ENCODE assay signal across 21 mouse cellular contexts in the genomic region with DNA sequence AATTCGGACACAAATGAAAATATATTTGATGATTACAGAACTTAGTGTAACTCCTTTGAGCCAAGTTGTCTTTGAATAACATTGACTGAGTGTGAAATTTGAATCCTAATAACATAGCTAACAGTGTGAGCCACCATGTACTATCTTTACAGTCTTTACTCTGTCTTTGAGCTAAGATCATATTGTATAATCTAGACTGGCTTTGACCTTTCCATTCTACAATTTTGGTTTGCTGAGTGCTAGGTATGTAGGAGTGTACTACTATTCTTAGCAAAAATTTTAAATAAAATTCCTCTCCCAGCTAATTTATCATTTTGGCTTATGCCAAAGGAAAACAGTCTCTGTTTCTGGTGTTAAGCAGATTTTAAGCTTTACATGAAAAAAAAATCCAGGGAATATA.
"Had no signal": no experiment of that assay in that cellular context is flagged by ENCODE, and none has a peak within 500 bp of the region (broad histone marks: within the 10 kb centered on the region; RNA-seq: fewer than 3 reads in every experiment).

No protein-coding gene starts in this region.

- DNase-seq: cerebellum, adult 8-10 months; cerebellum, adult 9-10 months; cerebellum, adult 9-11 months; cerebellum, postnatal 10 days; cerebellum, postnatal 14 days; cerebellum, postnatal 25 days; cerebellum, postnatal 36 days; embryo, embryonic 11 days; forebrain, postnatal 0 days; gastrocnemius, adult 2 months; gastrocnemius, postnatal 10 days; gastrocnemius, postnatal 14 days; gastrocnemius, postnatal 25 days; gastrocnemius, postnatal 36 days; heart, adult 11 months; heart, adult 18-20 months; heart, adult 2 months had no signal

- ATAC-seq: forebrain, embryonic 13.5 days; forebrain, embryonic 14.5 days; forebrain, embryonic 15.5 days; forebrain, embryonic 16.5 days; forebrain, postnatal 0 days had no signal
